Mouse (Mus musculus) embryonic fibroblast, embryonic 13.5 days (primary cell): ENCODE measurements around the gene Pds5b.

Experiments used
- CTCF ChIP-seq: IDR thresholded peaks from 2 replicates; pipeline ENCODE4 v1.5.1; 2011; ENCODE audit warnings: mild to moderate bottlenecking, control low read depth, low read length, moderate library complexity, borderline replicate concordance; ENCODE audit not compliant: insufficient read depth
- POLR2A ChIP-seq: IDR thresholded peaks from 2 replicates; pipeline ENCODE4 v1.6.1; 2011; ENCODE audit warnings: low read depth, mild to moderate bottlenecking, control low read depth, low read length, moderate library complexity

DNA sequence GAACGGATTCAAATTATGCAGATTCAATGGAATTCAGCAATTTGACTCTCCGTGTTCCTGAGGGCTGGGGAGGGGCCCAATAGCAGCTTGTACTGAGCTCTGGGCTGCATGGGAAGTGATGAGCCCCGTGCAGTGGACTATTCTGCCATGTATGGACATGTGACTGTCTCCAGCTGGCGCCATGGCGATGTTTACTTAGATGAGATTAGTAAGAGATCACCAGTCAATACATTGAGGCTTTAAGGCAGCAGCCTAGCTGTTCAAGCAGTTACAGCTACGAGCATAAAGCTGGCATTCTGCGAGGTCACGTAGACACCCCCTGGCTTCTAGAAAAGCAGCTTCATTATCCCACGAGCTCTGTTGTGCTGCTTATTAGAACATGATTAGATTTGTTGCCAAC, 157.2 kb downstream of the Pds5b start:
- TF ChIP-seq CTCF (no peak), POLR2A (no peak)
